Mouse (Mus musculus): ENCODE measurements around the gene Gm10428. TPM values are rescaled to one million over a fixed set of nuclear protein-coding genes. Genes with fewer than 3 reads are reported as not detected.

Gm10428 gene
- total and polyA plus RNA-seq, 2 experiments from 2014 or later = not detected

- Histone ChIP-seq H3K9ac (replicated peaks; ENCODE audit: low read depth, low read length) (no peak overlapping the region), H3K27me3 (ENCODE audit: control insufficient read depth, insufficient read depth, low read length) (no peaks in the 10 kb centered on the region), H3K4me2 (ENCODE audit: low read depth, low read length) (no peak overlapping the region), H3K9me3 (replicated peaks; ENCODE audit: control insufficient read depth, low read length) (peaks cover 55% of the 10 kb centered on the region), H3K4me3 (ENCODE audit: low read depth, low read length) (no peak overlapping the region), H3K36me3 (replicated peaks; ENCODE audit: control insufficient read depth, insufficient read depth, low read length) (peaks cover 29% of the 10 kb centered on the region), H3K4me1 (ENCODE audit: control insufficient read depth, insufficient read depth) (no peaks in the 10 kb centered on the region), H3K27ac (ENCODE audit: low read depth) (no peak overlapping the region)
- ATAC-seq (ENCODE audit: insufficient read depth, low read depth) (no peak), DNase-seq (ENCODE audit: low spot score) (no peak)
- TF ChIP-seq CTCF (IDR thresholded peaks at IDR 0.05; ENCODE audit: low read depth) (no peak), EP300 (IDR thresholded peaks at IDR 0.05; ENCODE audit: low read depth) (no peak)
- WGBS = 87% methylated on average over 7 of the region's 7 CpGs
These were observed 23.6 kb downstream of the Gm10428 start for GRCm38 (mm10) chr11:62776510-62776909.

- TF ChIP-seq EP300 (IDR thresholded peaks at IDR 0.05; ENCODE audit: low read depth) (no peak), CTCF (IDR thresholded peaks at IDR 0.05; ENCODE audit: low read depth) (no peak)
- 6% methylated on average over 34 of the region's 34 CpGs for WGBS
- Histone ChIP-seq H3K9ac (replicated peaks; ENCODE audit: low read depth, low read length) (peak within 1 kb of the TSS; percentile 54), H3K4me2 (ENCODE audit: low read depth, low read length) (peak within 1 kb of the TSS; percentile 87), H3K27ac (ENCODE audit: low read depth) (no peak within 1 kb of the TSS), H3K4me3 (ENCODE audit: low read depth, low read length) (peak within 1 kb of the TSS; percentile 57), H3K4me1 (ENCODE audit: control insufficient read depth, insufficient read depth) (peaks cover 14% of the 10 kb centered on the region), H3K9me3 (replicated peaks; ENCODE audit: control insufficient read depth, low read length) (no peaks in the 10 kb centered on the region), H3K27me3 (ENCODE audit: control insufficient read depth, insufficient read depth, low read length) (no peaks in the 10 kb centered on the region), H3K36me3 (replicated peaks; ENCODE audit: control insufficient read depth, insufficient read depth, low read length) (peaks cover 5% of the 10 kb centered on the region)
- ATAC-seq (ENCODE audit: insufficient read depth, low read depth) = peak; percentile 95
- DNase-seq (ENCODE audit: low spot score) = peak; percentile 88
These were observed 36.2 kb downstream of the Gm10428 start, which contains the start of gene Zfp286 for GRCm38 (mm10) chr11:62788935-62789616. Zfp286 (minus strand) TSS chr11:62789462.

DNA sequence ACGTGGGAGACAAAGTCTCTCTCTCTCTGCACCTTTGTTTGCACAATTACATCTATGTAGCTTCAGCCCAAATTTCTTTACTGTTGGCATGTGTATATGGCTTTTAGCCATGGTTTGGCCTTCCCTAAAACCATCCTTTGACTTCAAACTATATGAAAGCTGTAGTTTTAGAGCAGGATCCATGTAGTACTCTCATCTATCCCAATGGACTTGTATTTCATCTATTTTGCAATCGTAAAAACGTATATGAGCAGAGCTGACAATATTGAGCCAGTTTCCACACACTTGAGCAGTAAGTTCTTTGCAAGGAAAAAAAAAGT lies 36.7 kb downstream of the Gm10428 start:
- peak overlapping the region; percentile 87 for H3K4me2 ChIP-seq (ENCODE audit: low read depth, low read length)
- 54% methylated on average over 3 of the region's 3 CpGs for WGBS
- ATAC-seq (ENCODE audit: insufficient read depth, low read depth) (no peak), DNase-seq (ENCODE audit: low spot score) (no peak)
- H3K4me1 ChIP-seq (ENCODE audit: control insufficient read depth, insufficient read depth) = peaks cover 14% of the 10 kb centered on the region
- H3K4me3 ChIP-seq (ENCODE audit: low read depth, low read length) = peak overlapping the region; percentile 57
- TF ChIP-seq EP300 (IDR thresholded peaks at IDR 0.05; ENCODE audit: low read depth) (no peak), CTCF (IDR thresholded peaks at IDR 0.05; ENCODE audit: low read depth) (no peak)
- no peaks in the 10 kb centered on the region for H3K9me3 ChIP-seq (replicated peaks; ENCODE audit: control insufficient read depth, low read length)
- no peak overlapping the region for H3K27ac ChIP-seq (ENCODE audit: low read depth)
- H3K36me3 ChIP-seq (replicated peaks; ENCODE audit: control insufficient read depth, insufficient read depth, low read length) = no peaks in the 10 kb centered on the region
- no peak overlapping the region for H3K9ac ChIP-seq (replicated peaks; ENCODE audit: low read depth, low read length)
- no peaks in the 10 kb centered on the region for H3K27me3 ChIP-seq (ENCODE audit: control insufficient read depth, insufficient read depth, low read length)

Other genes starting within 250 kb of the Gm10428 start
- gene Cenpv, start 213.8 kb upstream of the Gm10428 start, total RNA-seq (2014; rRNA removed; ENCODE audit: low replicate concordance) = 19.1 and 111 TPM in 2 replicates
- 13.1 and 14.6 TPM in 2 replicates for gene Cenpv, start 213.8 kb upstream of the Gm10428 start, polyA plus RNA-seq (2015; fragmentation: Nextera tagmentation; extraction: Ambion mirVana)
- 704 and 828 TPM in 2 replicates for gene Ubb, start 201.9 kb upstream of the Gm10428 start, total RNA-seq (2014; rRNA removed; ENCODE audit: low replicate concordance)
- gene Ubb, start 201.9 kb upstream of the Gm10428 start, polyA plus RNA-seq (2015; fragmentation: Nextera tagmentation; extraction: Ambion mirVana) = 1,871 and 2,053 TPM in 2 replicates
- gene Trpv2, start 178.6 kb upstream of the Gm10428 start, total RNA-seq (2014; rRNA removed; ENCODE audit: low replicate concordance) = 6.4 and 7.7 TPM in 2 replicates
- 2.6 and 3.0 TPM in 2 replicates for gene Trpv2, start 178.6 kb upstream of the Gm10428 start, polyA plus RNA-seq (2015; fragmentation: Nextera tagmentation; extraction: Ambion mirVana)
- 33.6 and 33.9 TPM in 2 replicates for gene Lrrc75a, start 104.6 kb upstream of the Gm10428 start, total RNA-seq (2014; rRNA removed; ENCODE audit: low replicate concordance)
- 9.3 and 9.6 TPM in 2 replicates for gene Lrrc75a, start 104.6 kb upstream of the Gm10428 start, polyA plus RNA-seq (2015; fragmentation: Nextera tagmentation; extraction: Ambion mirVana)
- 11.1 and 36.0 TPM in 2 replicates for gene Mmgt2, start 104.4 kb upstream of the Gm10428 start, total RNA-seq (2014; rRNA removed; ENCODE audit: low replicate concordance)
- gene Mmgt2, start 104.4 kb upstream of the Gm10428 start, polyA plus RNA-seq (2015; fragmentation: Nextera tagmentation; extraction: Ambion mirVana) = 38.9 and 40.6 TPM in 2 replicates
- 1.9 and 3.2 TPM in 2 replicates for gene Zfp287, start 21.2 kb upstream of the Gm10428 start, total RNA-seq (2014; rRNA removed; ENCODE audit: low replicate concordance)
- gene Zfp287, start 21.2 kb upstream of the Gm10428 start, polyA plus RNA-seq (2015; fragmentation: Nextera tagmentation; extraction: Ambion mirVana) = 2.2 and 2.3 TPM in 2 replicates
- 2.0 and 3.5 TPM in 2 replicates for gene Zfp286, start 36.4 kb downstream of the Gm10428 start, total RNA-seq (2014; rRNA removed; ENCODE audit: low replicate concordance)
- 3.3 and 3.5 TPM in 2 replicates for gene Zfp286, start 36.4 kb downstream of the Gm10428 start, polyA plus RNA-seq (2015; fragmentation: Nextera tagmentation; extraction: Ambion mirVana)
- gene Trim16, start 67.1 kb downstream of the Gm10428 start, total RNA-seq (2014; rRNA removed; ENCODE audit: low replicate concordance) = 2.9 and 4.5 TPM in 2 replicates
- gene Trim16, start 67.1 kb downstream of the Gm10428 start, polyA plus RNA-seq (2015; fragmentation: Nextera tagmentation; extraction: Ambion mirVana) = 3.0 and 4.0 TPM in 2 replicates
- gene Fbxw10, start 94.0 kb downstream of the Gm10428 start, total RNA-seq (2014; rRNA removed; ENCODE audit: low replicate concordance) = 0.15 TPM in 1 of 2 replicates, not detected in the other
- 0.26 and 0.32 TPM in 2 replicates for gene Fbxw10, start 94.0 kb downstream of the Gm10428 start, polyA plus RNA-seq (2015; fragmentation: Nextera tagmentation; extraction: Ambion mirVana)
- gene Tvp23b, start 126.4 kb downstream of the Gm10428 start, total RNA-seq (2014; rRNA removed; ENCODE audit: low replicate concordance) = 26.3 and 27.4 TPM in 2 replicates
- 39.0 and 47.0 TPM in 2 replicates for gene Tvp23b, start 126.4 kb downstream of the Gm10428 start, polyA plus RNA-seq (2015; fragmentation: Nextera tagmentation; extraction: Ambion mirVana)
- not detected in 2 replicates for gene Cdrt4, start 198.1 kb downstream of the Gm10428 start, total RNA-seq (2014; rRNA removed; ENCODE audit: low replicate concordance)
- gene Cdrt4, start 198.1 kb downstream of the Gm10428 start, polyA plus RNA-seq (2015; fragmentation: Nextera tagmentation; extraction: Ambion mirVana) = 0.16 TPM in 1 of 2 replicates, not detected in the other